Mouse (Mus musculus) neural tube, embryonic 12.5 days (tissue): ENCODE data around the gene Gpc4. TPM values are rescaled to one million over a fixed set of nuclear protein-coding genes. Genes with fewer than 3 reads are reported as not detected.

ENCODE experiments used
- ATAC-seq: fragments of 200-750 bp; cut with Nextera tagmentation; 2 replicates; pipeline ENCODE4 v1.8.0; 2017; ENCODE audit warnings: low read depth, mild to moderate bottlenecking, moderate TSS enrichment, moderate library complexity; ENCODE audit not compliant: low FRiP score
- H3K27ac ChIP-seq: fragments of 300-500 bp; sonication (generic); 2 replicates; pipeline ENCODE4 v1.5.1; 2016
- H3K27me3 ChIP-seq: fragments of 300-500 bp; sonication (generic); replicated peaks from 2 replicates; pipeline ENCODE4 v1.6.1; 2016; ENCODE audit warnings: mild to moderate bottlenecking
- H3K36me3 ChIP-seq: fragments of 300-500 bp; sonication (generic); 2 replicates; pipeline ENCODE4 v1.6.1; 2016; ENCODE audit warnings: mild to moderate bottlenecking
- H3K4me1 ChIP-seq: fragments of 300-500 bp; sonication (generic); 2 replicates; pipeline ENCODE4 v1.6.1; 2016
- H3K4me2 ChIP-seq: fragments of 300-500 bp; sonication (generic); replicated peaks from 2 replicates; pipeline ENCODE4 v1.6.1; 2016; ENCODE audit warnings: mild to moderate bottlenecking
- H3K4me3 ChIP-seq: fragments of 300-500 bp; sonication (generic); 2 replicates; pipeline ENCODE4 v1.5.1; 2016
- H3K9ac ChIP-seq: fragments of 300-500 bp; sonication (generic); 2 replicates; pipeline ENCODE4 v1.6.1; 2016; ENCODE audit warnings: mild to moderate bottlenecking
- H3K9me3 ChIP-seq: fragments of 300-500 bp; sonication (generic); 2 replicates; pipeline ENCODE4 v1.6.1; 2016; ENCODE audit warnings: mild to moderate bottlenecking
- WGBS: fragments of 180-500 bp; shearing (Covaris S2); methylation state at CpG from one replicate; pipeline ENCODE4 v1.1.7; 2016; 5-methylcytosine and 5-hydroxymethylcytosine counted together
- polyA plus RNA-seq: library from polyadenylated mRNA; unstranded; fragments of >200 nt; fragmentation: Nextera tagmentation; extraction: Ambion mirVana; gene quantifications from 2 replicates; pipeline ENCODE4 v1.2.1, GENCODE M21; 2016

Gene Gpc4
- polyA plus RNA-seq, 1 experiment from 2014 or later: 16.9 TPM

DNA sequence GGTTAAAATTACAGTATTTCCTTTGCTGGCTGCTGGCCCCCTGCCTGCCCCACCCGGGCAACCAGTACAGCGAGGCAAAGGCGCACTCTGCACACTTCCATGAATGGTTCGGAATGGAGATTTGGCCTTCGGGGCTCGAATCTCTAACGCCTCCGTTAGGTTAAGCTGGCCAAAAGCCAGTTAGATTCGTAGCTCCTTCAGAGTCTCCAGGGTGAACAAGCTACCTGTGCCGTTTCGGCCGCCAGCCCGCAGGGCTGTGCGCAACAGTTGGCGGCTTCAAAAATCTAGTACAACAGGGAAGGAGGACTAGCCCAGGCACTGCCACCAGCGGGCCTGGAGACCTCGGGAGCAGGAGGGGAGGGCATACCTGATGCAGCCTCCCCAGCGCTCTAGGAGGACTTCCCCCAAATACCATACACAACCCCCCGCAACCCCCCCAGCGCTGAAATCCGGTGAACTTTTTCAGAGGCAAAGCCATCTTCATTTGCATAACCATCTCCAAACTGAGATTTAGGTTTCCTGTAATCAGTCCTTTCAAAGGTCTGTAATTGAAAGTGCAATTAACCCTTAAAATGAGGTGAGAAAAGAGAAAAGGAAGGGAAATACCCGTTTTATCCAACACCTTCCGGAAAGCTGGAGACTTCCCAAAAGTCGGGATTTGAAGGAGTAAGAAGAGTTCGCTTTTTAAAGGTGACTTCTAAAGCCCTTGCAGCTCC lies 1.5 kb downstream of the Gpc4 start:
- WGBS: 19% methylated on average over 25 of the region's 25 CpGs
- ATAC-seq: no peak
- Histone ChIP-seq H3K4me1 (no peaks in the 10 kb centered on the region), H3K36me3 (no peaks in the 10 kb centered on the region), H3K9ac (peak overlapping the region; percentile 45; the same call in 1 of the 2 replicates), H3K4me3 (peak overlapping the region; percentile 48), H3K27ac (no peak overlapping the region), H3K27me3 (no peaks in the 10 kb centered on the region; the same call in none of the 2 replicates), H3K9me3 (no peaks in the 10 kb centered on the region), H3K4me2 (peak overlapping the region; percentile 73)

GRCm38 (mm10) chrX:52162756-52163155 lies 2.3 kb downstream of the Gpc4 start:
- H3K36me3 ChIP-seq: no peaks in the 10 kb centered on the region
- WGBS: 27% methylated on average over 6 of the region's 6 CpGs
- no peak for ATAC-seq
- no peak overlapping the region for H3K9ac ChIP-seq
- no peaks in the 10 kb centered on the region for H3K9me3 ChIP-seq
- peak overlapping the region; percentile 48; the same call in 1 of the 2 replicates for H3K4me3 ChIP-seq
- H3K4me1 ChIP-seq: no peaks in the 10 kb centered on the region
- H3K27me3 ChIP-seq: no peaks in the 10 kb centered on the region; the same call in none of the 2 replicates
- peak overlapping the region; percentile 73 for H3K4me2 ChIP-seq
- no peak overlapping the region for H3K27ac ChIP-seq

GRCm38 (mm10) chrX:52162206-52162605 lies 2.8 kb downstream of the Gpc4 start:
- Histone ChIP-seq H3K4me1 (no peaks in the 10 kb centered on the region), H3K27me3 (no peaks in the 10 kb centered on the region; the same call in none of the 2 replicates), H3K4me3 (no peak overlapping the region), H3K4me2 (peak overlapping the region; percentile 73; the same call in 1 of the 2 replicates), H3K9ac (no peak overlapping the region), H3K36me3 (no peaks in the 10 kb centered on the region), H3K27ac (no peak overlapping the region), H3K9me3 (no peaks in the 10 kb centered on the region)
- ATAC-seq: no peak
- 29% methylated on average over 1 of the region's 1 CpGs for WGBS

DNA sequence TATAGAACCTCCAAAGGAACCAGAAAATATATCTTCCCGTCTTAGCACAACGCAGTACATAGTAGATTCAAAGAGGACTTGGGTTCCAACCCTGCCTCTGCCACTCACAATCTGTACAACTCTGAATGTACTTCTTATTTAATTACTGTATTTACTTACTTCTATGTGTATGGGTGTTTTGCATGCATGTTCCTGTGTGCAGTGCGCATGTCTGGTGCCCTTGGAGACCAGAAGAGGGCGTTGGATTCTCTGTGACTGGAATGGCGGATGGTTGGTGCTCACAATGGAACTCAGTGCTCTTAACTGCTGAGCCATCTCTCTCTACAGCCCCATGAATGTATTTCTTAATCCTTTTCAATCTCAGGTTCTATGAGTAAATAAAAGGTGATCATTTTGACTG lies 5.4 kb downstream of the Gpc4 start:
- H3K9ac ChIP-seq: no peak overlapping the region
- H3K9me3 ChIP-seq: no peaks in the 10 kb centered on the region
- no peaks in the 10 kb centered on the region for H3K4me1 ChIP-seq
- no peak overlapping the region for H3K4me3 ChIP-seq
- no peaks in the 10 kb centered on the region for H3K36me3 ChIP-seq
- H3K4me2 ChIP-seq: no peak overlapping the region
- no peak for ATAC-seq
- no peak overlapping the region for H3K27ac ChIP-seq
- H3K27me3 ChIP-seq: no peaks in the 10 kb centered on the region
- 84% methylated on average over 5 of the region's 5 CpGs for WGBS

DNA sequence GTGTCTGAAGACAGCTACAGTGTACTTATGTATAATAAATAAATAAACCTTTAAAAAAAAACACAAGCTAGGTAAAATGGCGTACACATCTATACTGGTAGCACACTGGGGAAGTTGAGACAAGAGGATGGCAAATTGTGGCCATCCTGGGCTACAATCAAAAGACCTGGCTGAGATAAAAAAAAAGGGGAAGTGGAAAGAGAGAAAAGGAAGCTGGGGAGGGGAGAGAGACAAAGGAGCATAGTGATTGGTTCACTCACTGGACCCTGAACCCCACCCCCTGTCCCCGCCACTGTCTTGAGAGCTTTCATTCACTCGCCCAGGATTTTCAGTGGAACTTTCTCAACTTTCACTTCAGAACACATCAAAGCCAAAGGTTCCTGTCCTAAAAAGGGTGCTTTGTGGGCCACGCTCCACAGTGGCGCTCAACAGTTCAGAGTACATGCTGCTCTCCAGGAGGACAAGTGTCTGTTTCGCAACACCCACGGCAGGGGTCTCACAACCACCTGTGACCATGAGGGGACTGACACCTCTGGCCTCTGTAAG lies 9.6 kb downstream of the Gpc4 start:
- Histone ChIP-seq H3K4me3 (no peak overlapping the region), H3K9ac (no peak overlapping the region), H3K9me3 (no peaks in the 10 kb centered on the region), H3K27ac (no peak overlapping the region), H3K36me3 (no peaks in the 10 kb centered on the region), H3K4me1 (no peaks in the 10 kb centered on the region), H3K27me3 (no peaks in the 10 kb centered on the region), H3K4me2 (no peak overlapping the region)
- no peak for ATAC-seq
- 86% methylated on average over 7 of the region's 7 CpGs for WGBS

GRCm38 (mm10) chrX:52154821-52155220 lies 10.2 kb downstream of the Gpc4 start:
- H3K9ac ChIP-seq: no peak overlapping the region
- ATAC-seq: no peak
- H3K27me3 ChIP-seq: no peaks in the 10 kb centered on the region
- H3K4me3 ChIP-seq: no peak overlapping the region
- H3K4me2 ChIP-seq: no peak overlapping the region
- no peaks in the 10 kb centered on the region for H3K9me3 ChIP-seq
- no peaks in the 10 kb centered on the region for H3K36me3 ChIP-seq
- H3K27ac ChIP-seq: no peak overlapping the region
- H3K4me1 ChIP-seq: no peaks in the 10 kb centered on the region
- WGBS: 86% methylated on average over 4 of the region's 4 CpGs

DNA sequence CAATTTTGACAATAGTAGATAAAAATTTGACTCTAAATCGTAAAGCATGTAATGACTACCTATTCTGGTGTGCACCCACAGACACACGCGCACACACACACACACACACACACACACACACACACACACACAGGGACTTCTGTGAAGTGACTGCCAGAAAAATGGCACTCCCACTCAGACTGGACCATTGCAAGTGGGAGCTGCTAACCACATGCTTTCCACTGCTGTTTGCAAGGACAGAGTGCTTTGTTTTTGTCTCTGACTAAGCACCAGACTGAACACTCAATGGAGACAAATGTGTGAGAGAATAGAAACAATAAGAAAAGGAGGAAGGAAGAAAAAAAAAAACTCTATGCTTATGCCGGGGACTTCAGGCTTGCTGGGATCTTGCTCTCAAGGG lies 11.6 kb downstream of the Gpc4 start:
- no peak for ATAC-seq
- Histone ChIP-seq H3K9ac (no peak overlapping the region), H3K27ac (no peak overlapping the region), H3K4me2 (no peak overlapping the region), H3K4me1 (no peaks in the 10 kb centered on the region), H3K9me3 (no peaks in the 10 kb centered on the region), H3K36me3 (no peaks in the 10 kb centered on the region), H3K27me3 (no peaks in the 10 kb centered on the region), H3K4me3 (no peak overlapping the region)
- 80% methylated on average over 4 of the region's 4 CpGs for WGBS

DNA sequence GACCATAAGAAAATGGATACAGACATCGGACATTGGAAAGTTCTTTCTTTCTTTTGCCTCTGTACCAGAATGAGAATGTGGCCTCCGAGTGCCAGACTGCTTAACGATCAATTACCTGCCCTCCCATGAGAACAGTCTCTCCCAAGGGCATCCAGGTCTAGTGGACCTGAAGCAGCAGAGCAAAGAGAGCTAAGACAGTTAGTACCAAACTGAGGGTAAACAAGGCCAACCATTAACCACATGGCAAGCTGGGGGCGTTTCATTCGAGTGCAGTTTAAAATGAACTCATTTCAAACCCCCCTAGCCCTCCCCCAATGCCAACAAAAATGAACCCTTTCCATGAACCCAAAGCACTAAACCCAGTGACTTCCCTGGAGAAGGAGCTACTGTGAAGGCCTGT lies 12.1 kb downstream of the Gpc4 start:
- Histone ChIP-seq H3K9ac (no peak overlapping the region), H3K4me3 (no peak overlapping the region), H3K36me3 (no peaks in the 10 kb centered on the region), H3K4me1 (no peaks in the 10 kb centered on the region), H3K27me3 (no peaks in the 10 kb centered on the region), H3K27ac (no peak overlapping the region), H3K9me3 (no peaks in the 10 kb centered on the region), H3K4me2 (no peak overlapping the region)
- WGBS: 77% methylated on average over 5 of the region's 5 CpGs
- ATAC-seq: no peak

DNA sequence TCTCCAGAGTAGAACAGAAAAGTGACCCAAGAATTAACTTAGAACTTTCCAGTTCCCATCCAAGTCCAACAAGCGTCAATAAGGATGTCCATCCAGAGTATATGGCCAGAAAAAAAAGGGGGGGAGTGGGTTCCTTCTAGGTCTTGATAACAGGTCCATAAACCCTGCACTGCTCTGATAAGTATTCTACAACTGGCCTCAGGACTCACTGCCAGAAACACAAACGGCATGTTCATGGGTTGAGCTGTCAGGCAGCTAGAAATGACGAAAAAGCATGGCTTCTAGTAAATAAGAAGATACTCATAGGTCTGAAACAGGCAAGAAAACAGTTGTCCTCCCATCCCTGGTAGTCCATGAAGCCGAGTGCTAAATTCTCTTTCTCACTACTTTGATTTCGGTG lies 13.5 kb downstream of the Gpc4 start:
- Histone ChIP-seq H3K27me3 (no peaks in the 10 kb centered on the region), H3K36me3 (no peaks in the 10 kb centered on the region), H3K4me3 (no peak overlapping the region), H3K27ac (no peak overlapping the region), H3K4me1 (no peaks in the 10 kb centered on the region), H3K9me3 (no peaks in the 10 kb centered on the region), H3K9ac (no peak overlapping the region), H3K4me2 (no peak overlapping the region)
- no peak for ATAC-seq
- WGBS: 92% methylated on average over 5 of the region's 5 CpGs

DNA sequence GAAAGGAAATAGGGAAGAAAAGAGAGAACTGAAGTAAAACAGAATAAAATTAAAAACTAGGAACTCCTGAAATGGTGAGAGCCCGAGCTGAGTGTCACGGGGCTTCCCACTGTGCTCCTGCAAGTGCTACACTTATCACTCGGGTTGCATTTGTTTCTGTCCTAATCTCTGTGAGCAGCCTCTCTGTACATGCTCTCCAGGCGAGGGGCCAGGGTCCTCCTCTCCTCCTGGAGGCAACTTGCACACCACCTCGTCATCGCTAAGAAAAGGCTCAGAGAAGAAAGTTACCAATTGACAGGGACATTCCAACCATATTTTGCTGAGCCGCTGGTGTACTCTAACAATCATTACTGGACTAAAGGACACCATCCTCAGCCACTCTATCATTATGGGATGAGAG lies 14.0 kb downstream of the Gpc4 start:
- H3K27ac ChIP-seq: no peak overlapping the region
- H3K4me3 ChIP-seq: no peak overlapping the region
- H3K36me3 ChIP-seq: no peaks in the 10 kb centered on the region
- H3K4me1 ChIP-seq: no peaks in the 10 kb centered on the region
- whole genome bisulfite sequencing: 77% methylated on average over 7 of the region's 7 CpGs
- no peak overlapping the region for H3K9ac ChIP-seq
- ATAC-seq: no peak
- no peak overlapping the region for H3K4me2 ChIP-seq
- no peaks in the 10 kb centered on the region for H3K9me3 ChIP-seq
- no peaks in the 10 kb centered on the region for H3K27me3 ChIP-seq

GRCm38 (mm10) chrX:52145563-52145962 lies 19.5 kb downstream of the Gpc4 start:
- H3K4me3 ChIP-seq: no peak overlapping the region
- no peaks in the 10 kb centered on the region for H3K27me3 ChIP-seq
- ATAC-seq: no peak
- H3K4me1 ChIP-seq: no peaks in the 10 kb centered on the region
- no peak overlapping the region for H3K4me2 ChIP-seq
- no peaks in the 10 kb centered on the region for H3K36me3 ChIP-seq
- H3K9ac ChIP-seq: no peak overlapping the region
- no peak overlapping the region for H3K27ac ChIP-seq
- H3K9me3 ChIP-seq: no peaks in the 10 kb centered on the region

DNA sequence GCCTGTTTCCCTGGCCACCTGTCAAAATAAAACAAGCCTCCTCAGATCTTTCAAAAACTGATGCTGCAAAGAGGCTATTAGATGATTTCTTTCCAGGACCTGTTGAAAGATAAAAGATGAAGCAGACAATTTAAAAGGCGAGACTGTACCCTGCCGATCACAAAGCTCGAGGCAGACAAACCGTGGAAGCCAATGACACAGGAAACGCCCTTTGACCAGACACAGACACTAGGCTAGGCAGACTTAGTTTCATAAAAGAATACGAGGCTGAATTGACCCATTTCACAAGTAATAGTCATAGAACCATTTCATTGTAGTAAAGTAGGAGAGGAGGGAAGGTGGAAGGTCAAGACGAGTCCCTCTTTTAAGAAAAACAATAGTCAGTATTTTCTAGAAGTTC lies 20.6 kb downstream of the Gpc4 start:
- Histone ChIP-seq H3K36me3 (no peaks in the 10 kb centered on the region), H3K4me3 (no peak overlapping the region), H3K9ac (no peak overlapping the region), H3K4me2 (no peak overlapping the region), H3K27me3 (no peaks in the 10 kb centered on the region), H3K4me1 (no peaks in the 10 kb centered on the region), H3K9me3 (no peaks in the 10 kb centered on the region), H3K27ac (no peak overlapping the region)
- 55% methylated on average over 7 of the region's 7 CpGs for WGBS
- no peak for ATAC-seq

DNA sequence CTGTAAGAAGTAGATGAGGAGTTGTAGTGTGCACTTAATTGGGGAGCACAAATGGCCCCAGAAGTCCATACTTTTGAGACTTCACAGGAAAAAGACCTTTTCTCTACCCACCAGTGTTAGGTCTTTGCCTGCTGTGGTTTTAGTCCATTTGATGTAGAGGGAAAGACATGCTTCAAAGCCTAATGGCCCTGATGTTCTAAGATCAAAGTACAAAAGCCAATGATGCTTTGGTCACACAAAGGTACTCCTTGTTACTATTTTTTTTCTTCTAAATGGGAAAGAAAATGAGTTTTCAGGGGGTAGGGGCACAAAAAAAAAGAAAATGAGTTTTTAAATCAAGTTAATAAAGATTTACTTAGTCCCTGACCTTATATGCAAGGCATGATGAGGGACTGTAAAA lies 24.7 kb downstream of the Gpc4 start:
- Histone ChIP-seq H3K9ac (no peak overlapping the region), H3K27ac (no peak overlapping the region), H3K4me2 (no peak overlapping the region), H3K4me1 (no peaks in the 10 kb centered on the region), H3K36me3 (no peaks in the 10 kb centered on the region), H3K27me3 (no peaks in the 10 kb centered on the region), H3K4me3 (no peak overlapping the region), H3K9me3 (no peaks in the 10 kb centered on the region)
- no peak for ATAC-seq
